Mouse (Mus musculus) heart, embryonic 16.5 days (tissue): ENCODE measurements at regions not wholly inside any gene's neighbourhood (a gene's known extent, or its start where the extent isn't known, plus 50 kb on each side); places are given as distances from the start of the nearest gene placed in this dataset.
"Not testable (repeated sequence)": the region's sequence is repeated elsewhere in the genome, so short reads cannot be mapped to it uniquely, and the experiment has no call there.

ENCODE experiments used
- ATAC-seq: fragments of 200-750 bp; cut with Nextera tagmentation; replicated peaks from 2 replicates; pipeline ENCODE4 v1.8.0; 2017; ENCODE audit warnings: moderate number of reproducible peaks; ENCODE audit not compliant: insufficient read depth, low FRiP score; ENCODE audit errors: extremely low read depth
- H3K27ac ChIP-seq: fragments of 300-500 bp; sonication (generic); 2 replicates; pipeline ENCODE4 v1.5.1; 2014; ENCODE audit warnings: mild to moderate bottlenecking, low read length, control low read depth, moderate library complexity
- H3K27me3 ChIP-seq: fragments of 300-500 bp; sonication (generic); 2 replicates; pipeline ENCODE4 v1.6.1; 2014; ENCODE audit warnings: low read length, mixed read lengths; ENCODE audit not compliant: control insufficient read depth, insufficient read depth
- H3K36me3 ChIP-seq: fragments of 300-500 bp; sonication (generic); 2 replicates; pipeline ENCODE4 v1.6.1; 2014; ENCODE audit not compliant: control insufficient read depth, insufficient read depth
- H3K4me1 ChIP-seq: fragments of 300-500 bp; sonication (generic); 2 replicates; pipeline ENCODE4 v1.6.1; 2014; ENCODE audit warnings: low read length, mixed read lengths; ENCODE audit not compliant: control insufficient read depth, insufficient read depth
- H3K4me2 ChIP-seq: fragments of 300-500 bp; sonication (generic); 2 replicates; pipeline ENCODE4 v1.6.1; 2014; ENCODE audit warnings: low read depth, mild to moderate bottlenecking, control low read depth, low read length
- H3K4me3 ChIP-seq: fragments of 300-500 bp; sonication (generic); 2 replicates; pipeline ENCODE4 v1.5.1; 2014; ENCODE audit warnings: mild to moderate bottlenecking, control low read depth, low read length
- H3K9ac ChIP-seq: fragments of 300-500 bp; sonication (generic); 2 replicates; pipeline ENCODE4 v1.6.1; 2014; ENCODE audit warnings: low read length, control low read depth
- H3K9me3 ChIP-seq: fragments of 300-500 bp; sonication (generic); replicated peaks from 2 replicates; pipeline ENCODE4 v1.6.1; 2016; ENCODE audit warnings: low read length; ENCODE audit not compliant: control insufficient read depth
- WGBS: fragments of 180-500 bp; shearing (Covaris S2); extraction: QIAGEN DNeasy Blood & Tissue Kit; methylation state at CpG from one replicate; pipeline ENCODE4 v1.1.7; 2014; 5-methylcytosine and 5-hydroxymethylcytosine counted together

DNA sequence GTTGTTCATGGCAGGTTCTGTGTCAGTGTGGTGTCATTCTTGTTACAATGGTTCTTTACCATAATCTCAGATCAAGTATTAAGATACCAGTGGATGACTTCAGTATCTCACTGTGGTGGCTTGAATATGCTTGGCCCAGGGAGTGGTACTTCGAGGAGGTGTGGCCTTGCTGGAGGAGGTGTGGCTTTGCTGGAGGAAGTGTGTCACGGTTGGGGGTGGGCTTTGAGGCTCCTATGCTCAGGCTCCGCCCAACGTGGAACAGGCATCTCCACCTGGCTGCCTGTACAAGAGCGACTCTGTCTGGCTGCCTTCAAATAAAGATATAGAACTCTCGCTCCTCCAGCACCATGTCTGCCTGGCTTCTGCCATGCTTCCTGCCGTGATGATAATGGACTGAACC, 63.6 kb downstream of the Cd2 start:
- WGBS, result 63% methylated on average over 7 of the region's 7 CpGs

DNA sequence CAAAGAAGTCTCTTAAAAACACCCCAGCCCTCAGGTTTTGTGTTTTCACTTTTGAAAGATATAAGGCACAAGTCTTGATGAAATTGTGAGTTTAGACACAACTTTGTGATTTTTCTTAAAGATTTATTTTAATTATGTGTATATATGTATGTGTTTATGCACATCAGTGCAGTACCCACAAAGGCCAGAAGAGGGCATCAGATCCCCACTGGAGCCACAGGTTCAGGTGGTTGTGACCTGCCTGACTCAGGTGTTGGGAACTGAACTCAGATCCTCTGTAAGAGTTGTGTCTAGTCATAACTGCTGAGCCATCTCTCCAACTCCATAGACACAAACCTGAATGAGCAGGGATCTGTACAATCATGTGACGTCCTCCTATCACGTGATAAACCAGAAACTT, 67.8 kb downstream of the Cd2 start:
- H3K4me1 ChIP-seq, result no peaks in the 10 kb centered on the region
- no peak overlapping the region for H3K9ac ChIP-seq
- H3K4me2 ChIP-seq, result no peak overlapping the region
- WGBS, result 92% methylated on average over 2 of the region's 2 CpGs
- no peak for ATAC-seq
- H3K9me3 ChIP-seq, result peaks cover 9% of the 10 kb centered on the region
- H3K4me3 ChIP-seq, result no peak overlapping the region
- no peaks in the 10 kb centered on the region for H3K27me3 ChIP-seq
- H3K27ac ChIP-seq, result no peak overlapping the region
- H3K36me3 ChIP-seq, result no peaks in the 10 kb centered on the region

More for the DNA sequence above, 63.6 kb downstream of the Cd2 start:
- no peak overlapping the region for H3K4me2 ChIP-seq
- no peak overlapping the region for H3K27ac ChIP-seq
- no peak; the same call in 1 of the 2 replicates for ATAC-seq
- peaks cover 9% of the 10 kb centered on the region for H3K9me3 ChIP-seq
- no peaks in the 10 kb centered on the region for H3K36me3 ChIP-seq
- no peak overlapping the region for H3K4me3 ChIP-seq
- H3K9ac ChIP-seq, result no peak overlapping the region
- no peaks in the 10 kb centered on the region for H3K4me1 ChIP-seq
- H3K27me3 ChIP-seq, result no peaks in the 10 kb centered on the region

DNA sequence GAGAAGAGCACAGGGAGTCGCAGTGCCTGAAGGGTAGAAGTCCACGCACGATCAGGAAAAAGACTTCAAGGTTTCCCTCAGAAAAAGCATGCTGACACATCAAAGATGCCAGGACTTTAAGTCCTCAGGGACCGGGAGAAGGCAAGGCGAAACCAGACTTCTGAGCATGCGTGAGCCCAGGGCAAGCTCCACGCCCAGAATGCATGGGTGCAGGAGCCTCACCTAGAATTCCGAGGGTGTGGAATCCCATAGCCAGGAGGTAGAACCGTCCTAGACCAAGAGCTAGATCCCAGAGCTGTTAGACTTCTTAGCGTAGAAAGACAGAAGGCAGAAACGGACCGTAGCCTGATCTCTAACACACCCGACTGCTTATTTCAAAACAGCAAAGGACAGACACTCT, 71.0 kb downstream of the Cd2 start:
- Histone ChIP-seq H3K4me2 (no peak overlapping the region), H3K27ac (no peak overlapping the region), H3K4me3 (no peak overlapping the region), H3K36me3 (no peaks in the 10 kb centered on the region), H3K4me1 (peaks cover 14% of the 10 kb centered on the region), H3K9me3 (peaks cover 9% of the 10 kb centered on the region), H3K9ac (no peak overlapping the region), H3K27me3 (no peaks in the 10 kb centered on the region)
- WGBS, result 86% methylated on average over 13 of the region's 13 CpGs
- no peak for ATAC-seq

DNA sequence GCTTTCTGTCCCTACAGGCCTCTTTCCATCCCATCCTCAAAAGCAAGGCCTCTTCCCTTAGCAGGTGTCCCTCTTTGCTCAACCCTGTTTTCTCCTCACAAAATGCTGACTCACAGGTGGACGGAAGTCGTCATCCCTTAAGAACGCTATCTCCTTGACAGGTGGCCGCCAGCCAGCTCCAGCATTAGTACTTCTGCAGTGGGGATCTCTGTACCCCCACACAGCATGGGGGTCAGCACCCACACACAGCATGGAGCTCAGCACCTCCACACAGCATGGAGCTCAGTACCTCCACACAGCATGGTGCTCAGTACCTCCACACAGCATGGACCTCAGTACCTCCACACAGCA, 74.6 kb downstream of the Cd2 start:
- Histone ChIP-seq H3K27ac (no peak overlapping the region), H3K4me1 (peaks cover 14% of the 10 kb centered on the region), H3K9me3 (no peaks in the 10 kb centered on the region), H3K9ac (no peak overlapping the region), H3K4me2 (no peak overlapping the region), H3K27me3 (no peaks in the 10 kb centered on the region), H3K4me3 (no peak overlapping the region), H3K36me3 (no peaks in the 10 kb centered on the region)
- 36% methylated on average over 4 of the region's 4 CpGs for WGBS
- no peak; the same call in 1 of the 2 replicates for ATAC-seq

DNA sequence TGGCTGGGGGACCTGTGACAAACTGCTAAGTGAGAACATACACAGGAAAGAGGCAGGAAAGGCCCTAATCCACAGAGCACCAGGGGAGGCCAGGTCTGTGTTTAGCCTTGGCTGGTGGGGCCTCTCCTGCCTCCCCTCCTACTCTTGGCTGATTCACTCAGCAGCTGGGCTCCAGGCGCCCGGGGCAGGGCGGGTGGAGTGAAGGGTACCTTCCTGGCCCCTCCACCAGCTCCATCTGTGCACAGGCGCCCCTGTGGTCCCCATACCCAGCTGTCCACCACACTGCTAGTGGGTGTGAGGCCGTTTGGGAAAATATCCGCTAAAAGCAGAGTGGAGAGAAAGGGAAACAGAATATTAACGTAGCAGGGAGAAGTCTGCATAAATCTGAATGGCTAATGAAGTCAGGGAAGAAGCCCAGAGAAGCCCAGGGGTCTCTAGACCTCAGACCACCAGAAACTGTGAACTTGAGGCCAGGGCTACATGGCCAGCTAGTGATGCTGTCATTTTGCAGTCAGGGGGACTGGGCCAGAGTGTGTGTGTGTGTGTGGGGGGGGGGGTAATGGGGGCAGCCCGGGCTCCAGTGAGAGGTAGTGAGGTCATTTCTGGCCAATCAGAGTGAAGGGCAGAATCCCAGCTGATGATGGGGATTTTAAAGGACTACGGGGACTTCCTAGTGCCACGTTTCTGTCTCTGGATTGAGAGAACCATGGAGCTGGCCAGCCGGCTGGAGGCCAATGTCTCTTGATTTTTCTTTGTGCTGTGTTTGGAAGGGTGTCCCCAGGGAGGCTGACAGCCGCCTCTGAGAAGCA, 75.1 kb downstream of the Cd2 start:
- no peaks in the 10 kb centered on the region for H3K27me3 ChIP-seq
- peak overlapping the region; percentile 55; the same call in 1 of the 2 replicates for H3K9ac ChIP-seq
- H3K4me2 ChIP-seq, result no peak overlapping the region
- peaks cover 14% of the 10 kb centered on the region for H3K4me1 ChIP-seq
- 22% methylated on average over 12 of the region's 12 CpGs for WGBS
- H3K4me3 ChIP-seq, result no peak overlapping the region
- ATAC-seq, result peak; percentile 69
- peak overlapping the region; percentile 54; the same call in 1 of the 2 replicates for H3K27ac ChIP-seq
- H3K36me3 ChIP-seq, result no peaks in the 10 kb centered on the region
- no peaks in the 10 kb centered on the region for H3K9me3 ChIP-seq

DNA sequence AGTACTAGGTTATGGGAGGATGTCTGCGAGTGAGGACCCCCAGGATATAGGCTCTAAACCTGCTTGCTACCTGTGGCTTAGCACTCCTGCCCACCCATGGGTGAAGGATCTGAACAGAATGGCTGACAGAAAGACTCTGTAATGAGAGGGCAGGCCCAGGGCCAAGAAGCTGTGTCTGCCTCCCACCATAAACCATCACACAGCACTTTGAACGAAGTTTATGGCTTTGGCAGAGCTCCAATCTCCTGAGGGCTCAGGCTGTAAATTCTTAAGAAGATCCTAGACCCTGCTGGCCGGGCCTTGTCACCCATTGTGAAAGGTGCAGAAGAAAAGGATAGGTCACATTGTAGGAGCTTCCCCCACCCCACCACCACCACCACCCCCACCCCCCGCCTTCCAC, 75.8 kb downstream of the Cd2 start:
- no peak for ATAC-seq
- Histone ChIP-seq H3K4me2 (no peak overlapping the region), H3K36me3 (no peaks in the 10 kb centered on the region), H3K4me1 (peaks cover 14% of the 10 kb centered on the region), H3K9ac (no peak overlapping the region), H3K27me3 (no peaks in the 10 kb centered on the region), H3K9me3 (no peaks in the 10 kb centered on the region), H3K27ac (no peak overlapping the region; the same call in 1 of the 2 replicates), H3K4me3 (no peak overlapping the region)
- 41% methylated on average over 4 of the region's 4 CpGs for WGBS

DNA sequence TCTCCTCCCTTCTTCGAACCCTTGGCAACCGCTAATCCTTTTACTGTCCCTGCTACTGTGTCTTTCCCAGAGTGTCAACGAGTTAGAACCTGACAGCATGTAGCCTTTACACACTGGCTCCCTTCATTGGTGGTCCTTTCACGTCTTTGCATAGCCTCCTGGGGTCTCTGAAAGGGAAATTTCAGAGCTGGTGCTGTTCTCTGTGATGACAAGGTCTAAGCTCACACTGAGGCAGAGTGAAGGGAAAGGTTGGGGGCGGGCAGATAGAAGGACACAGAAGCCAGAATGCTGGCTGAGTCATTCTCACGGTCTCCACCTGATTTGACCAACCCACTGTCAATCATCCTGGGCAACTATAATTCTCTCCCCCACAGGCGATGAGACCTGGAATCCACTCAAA, 78.2 kb downstream of the Cd2 start:
- no peak overlapping the region for H3K4me2 ChIP-seq
- no peaks in the 10 kb centered on the region for H3K36me3 ChIP-seq
- 71% methylated on average over 7 of the region's 7 CpGs for WGBS
- no peak overlapping the region for H3K4me3 ChIP-seq
- peaks cover 14% of the 10 kb centered on the region for H3K4me1 ChIP-seq
- no peaks in the 10 kb centered on the region for H3K9me3 ChIP-seq
- no peaks in the 10 kb centered on the region for H3K27me3 ChIP-seq
- H3K9ac ChIP-seq, result no peak overlapping the region
- ATAC-seq, result no peak
- no peak overlapping the region for H3K27ac ChIP-seq

DNA sequence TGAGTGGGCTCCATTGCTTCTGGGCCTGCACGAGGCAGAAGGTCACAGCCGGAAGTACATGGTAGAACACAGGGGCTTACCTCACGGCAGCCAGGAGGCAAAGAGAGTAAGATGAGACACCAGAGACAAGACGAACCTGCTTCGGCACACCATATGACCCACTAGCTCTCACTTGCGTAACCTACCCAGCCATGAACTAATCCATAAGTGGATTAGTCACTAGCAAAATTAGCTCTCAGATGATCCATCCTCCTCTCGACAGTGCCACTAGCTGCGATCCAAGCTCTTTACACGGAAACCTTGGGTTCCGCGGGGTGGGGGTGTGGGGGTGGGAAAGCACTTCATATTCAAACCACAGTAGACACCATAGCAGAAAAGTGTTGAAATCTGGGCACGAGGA, 79.0 kb downstream of the Cd2 start:
- Histone ChIP-seq H3K4me2 (no peak overlapping the region), H3K27me3 (no peaks in the 10 kb centered on the region), H3K9me3 (no peaks in the 10 kb centered on the region), H3K9ac (no peak overlapping the region), H3K36me3 (no peaks in the 10 kb centered on the region), H3K4me3 (no peak overlapping the region), H3K4me1 (peaks cover 14% of the 10 kb centered on the region), H3K27ac (no peak overlapping the region)
- ATAC-seq, result no peak
- 84% methylated on average over 12 of the region's 12 CpGs for WGBS

DNA sequence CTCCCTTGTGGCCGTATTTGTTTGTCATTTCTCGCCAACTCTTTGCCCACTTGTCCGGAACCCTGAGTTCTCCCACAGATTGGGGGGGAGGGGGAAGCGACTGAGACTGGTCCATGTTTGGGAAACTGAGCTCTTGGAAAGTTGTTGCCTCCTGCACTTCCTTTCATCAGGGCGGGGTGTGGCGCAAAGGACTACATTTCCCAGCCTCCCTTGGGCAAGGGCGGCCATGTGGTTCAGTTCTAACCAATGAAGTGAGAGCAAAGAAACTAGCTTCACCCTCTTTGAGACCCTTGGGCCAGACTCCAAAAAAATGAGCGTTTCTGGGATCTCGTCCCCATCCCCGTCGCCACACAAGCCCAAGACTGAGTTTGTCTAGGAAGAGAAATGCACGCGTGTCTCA, 81.6 kb downstream of the Cd2 start:
- H3K27ac ChIP-seq, ATAC-seq, H3K9ac ChIP-seq, H3K4me1 ChIP-seq, H3K9me3 ChIP-seq, H3K36me3 ChIP-seq, H3K4me3 ChIP-seq, H3K4me2 ChIP-seq, H3K27me3 ChIP-seq: not testable (repeated sequence)
- WGBS, result 94% methylated on average over 13 of the region's 13 CpGs
